Mouse (Mus musculus): ENCODE measurements around the gene Cuedc2. TPM values are rescaled to one million over a fixed set of nuclear protein-coding genes. Genes with fewer than 3 reads are reported as not detected.
A peak's percentile ranks its signal among the peaks of the same experiment; 100 is the strongest.

The Cuedc2 gene
- polyA plus RNA-seq, 1 experiment from 2014 or later: 165 TPM

GRCm38 (mm10) chr19:46306751-46307289 is 31.7 kb downstream of the Cuedc2 start:
- Histone ChIP-seq H3K4me2 (replicated peaks; ENCODE audit: low read depth, low read length) (no peak overlapping the region), H3K27me3 (ENCODE audit: control insufficient read depth, insufficient read depth, low read length) (peaks cover 10% of the 10 kb centered on the region; the same call in 1 of the 2 replicates), H3K27ac (ENCODE audit: low read depth, low read length) (no peak overlapping the region), H3K36me3 (ENCODE audit: control insufficient read depth, insufficient read depth, low read length) (peaks cover 10% of the 10 kb centered on the region), H3K4me1 (ENCODE audit: control insufficient read depth, insufficient read depth, low read length) (peaks cover 14% of the 10 kb centered on the region), H3K4me3 (ENCODE audit: low read length) (no peak overlapping the region), H3K9ac (ENCODE audit: low read depth, low read length) (no peak overlapping the region), H3K9me3 (ENCODE audit: control insufficient read depth, low read length) (no peaks in the 10 kb centered on the region)
- WGBS: 90% methylated on average over 9 of the region's 9 CpGs
- ATAC-seq (ENCODE audit: low FRiP score, low TSS enrichment): no peak

GRCm38 (mm10) chr19:46306268-46306610 is 32.3 kb downstream of the Cuedc2 start:
- H3K9me3 ChIP-seq (ENCODE audit: control insufficient read depth, low read length): no peaks in the 10 kb centered on the region
- no peak for ATAC-seq (ENCODE audit: low FRiP score, low TSS enrichment)
- H3K4me3 ChIP-seq (ENCODE audit: low read length): peak overlapping the region; percentile 73
- peaks cover 10% of the 10 kb centered on the region for H3K36me3 ChIP-seq (ENCODE audit: control insufficient read depth, insufficient read depth, low read length)
- whole genome bisulfite sequencing: 55% methylated on average over 5 of the region's 5 CpGs
- H3K4me2 ChIP-seq (replicated peaks; ENCODE audit: low read depth, low read length): peak overlapping the region; percentile 98
- peaks cover 14% of the 10 kb centered on the region for H3K4me1 ChIP-seq (ENCODE audit: control insufficient read depth, insufficient read depth, low read length)
- H3K27ac ChIP-seq (ENCODE audit: low read depth, low read length): no peak overlapping the region
- H3K9ac ChIP-seq (ENCODE audit: low read depth, low read length): peak overlapping the region; percentile 63; the same call in 1 of the 2 replicates
- H3K27me3 ChIP-seq (ENCODE audit: control insufficient read depth, insufficient read depth, low read length): peaks cover 10% of the 10 kb centered on the region; the same call in 1 of the 2 replicates

DNA sequence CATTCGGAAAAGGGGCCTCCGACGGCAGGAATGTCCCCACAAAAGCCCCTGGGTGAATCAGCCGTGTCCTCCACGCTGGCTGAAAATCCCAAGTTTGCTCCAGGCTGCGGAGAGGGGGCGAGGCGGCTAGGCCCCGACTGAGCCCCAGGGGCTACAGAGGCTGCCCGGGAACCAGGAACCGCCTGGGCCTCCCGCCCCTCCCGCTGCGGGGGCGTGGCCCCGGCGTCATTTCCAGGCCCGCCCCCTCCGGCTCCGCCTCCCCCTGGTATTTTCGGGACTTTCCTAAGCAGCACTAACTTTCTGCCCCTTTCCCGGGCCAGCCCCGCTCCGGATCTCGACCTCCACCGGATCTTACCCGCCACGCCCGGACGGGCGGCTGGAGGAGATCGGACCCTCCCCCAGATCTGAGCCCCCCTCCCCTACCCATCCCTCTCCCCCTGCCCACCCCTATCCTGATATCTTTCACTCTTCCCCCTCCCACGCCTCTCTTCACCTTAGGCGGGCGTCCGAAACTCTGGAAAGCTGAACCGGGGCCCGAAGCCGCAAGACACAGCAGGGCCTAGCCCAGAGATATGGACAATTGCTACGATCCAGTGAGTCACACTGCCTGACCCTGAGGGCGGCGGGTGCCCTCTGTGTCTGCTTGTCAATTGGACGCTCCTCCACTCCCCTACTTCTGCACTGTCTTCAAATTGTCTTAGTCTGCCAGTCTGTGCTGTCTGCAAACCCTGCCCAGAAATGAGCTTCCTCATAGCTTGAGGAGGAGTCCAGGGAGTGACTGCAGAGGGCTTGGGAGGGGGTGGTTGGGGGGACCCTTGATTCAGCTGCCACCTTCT is 32.9 kb downstream of the Cuedc2 start:
- peak overlapping the region; percentile 82 for H3K27ac ChIP-seq (ENCODE audit: low read depth, low read length)
- peak; percentile 64 for ATAC-seq (ENCODE audit: low FRiP score, low TSS enrichment)
- H3K4me3 ChIP-seq (ENCODE audit: low read length): peak overlapping the region; percentile 73
- WGBS: under 1% methylated on average over 42 of the region's 43 CpGs
- H3K9ac ChIP-seq (ENCODE audit: low read depth, low read length): peak overlapping the region; percentile 63
- peaks cover 14% of the 10 kb centered on the region for H3K4me1 ChIP-seq (ENCODE audit: control insufficient read depth, insufficient read depth, low read length)
- peaks cover 10% of the 10 kb centered on the region; the same call in 1 of the 2 replicates for H3K27me3 ChIP-seq (ENCODE audit: control insufficient read depth, insufficient read depth, low read length)
- peaks cover 5% of the 10 kb centered on the region for H3K36me3 ChIP-seq (ENCODE audit: control insufficient read depth, insufficient read depth, low read length)
- no peaks in the 10 kb centered on the region for H3K9me3 ChIP-seq (ENCODE audit: control insufficient read depth, low read length)
- peak overlapping the region; percentile 98 for H3K4me2 ChIP-seq (replicated peaks; ENCODE audit: low read depth, low read length)

DNA sequence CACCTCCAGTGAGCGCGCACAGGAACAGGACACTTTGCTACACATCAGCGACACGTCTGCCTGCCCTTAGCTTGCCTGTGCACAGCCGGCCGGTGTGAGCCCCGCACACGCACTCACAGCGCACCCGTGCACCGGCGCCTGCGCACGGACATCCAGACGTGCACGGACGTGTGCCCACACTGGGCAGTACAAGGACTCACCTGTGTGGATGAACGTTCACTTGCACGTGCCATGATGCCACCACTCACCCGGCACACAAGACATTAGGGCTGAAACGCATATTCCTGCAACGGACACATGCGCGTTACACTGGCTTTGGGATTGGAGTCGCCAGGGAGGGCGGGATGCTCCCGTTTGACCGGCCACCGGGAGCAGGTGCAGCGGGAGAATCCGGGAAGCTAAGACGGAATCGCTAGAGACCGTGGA is 33.6 kb downstream of the Cuedc2 start:
- peak; percentile 37 for ATAC-seq (ENCODE audit: low FRiP score, low TSS enrichment)
- no peaks in the 10 kb centered on the region for H3K9me3 ChIP-seq (ENCODE audit: control insufficient read depth, low read length)
- H3K4me3 ChIP-seq (ENCODE audit: low read length): peak overlapping the region; percentile 73
- H3K4me2 ChIP-seq (replicated peaks; ENCODE audit: low read depth, low read length): peak overlapping the region; percentile 98
- H3K27me3 ChIP-seq (ENCODE audit: control insufficient read depth, insufficient read depth, low read length): peaks cover 10% of the 10 kb centered on the region; the same call in 1 of the 2 replicates
- peaks cover 14% of the 10 kb centered on the region for H3K4me1 ChIP-seq (ENCODE audit: control insufficient read depth, insufficient read depth, low read length)
- WGBS: under 1% methylated on average over 34 of the region's 34 CpGs
- H3K27ac ChIP-seq (ENCODE audit: low read depth, low read length): peak overlapping the region; percentile 82
- H3K36me3 ChIP-seq (ENCODE audit: control insufficient read depth, insufficient read depth, low read length): peaks cover 4% of the 10 kb centered on the region; the same call in 1 of the 2 replicates
- peak overlapping the region; percentile 63 for H3K9ac ChIP-seq (ENCODE audit: low read depth, low read length)

GRCm38 (mm10) chr19:46304216-46304841 is 34.2 kb downstream of the Cuedc2 start, which contains the start of gene Nfkb2:
Nfkb2 (plus strand) TSS chr19:46304320.
- Histone ChIP-seq H3K4me1 (ENCODE audit: control insufficient read depth, insufficient read depth, low read length) (peaks cover 14% of the 10 kb centered on the region), H3K4me2 (replicated peaks; ENCODE audit: low read depth, low read length) (peak within 1 kb of the TSS; percentile 98), H3K36me3 (ENCODE audit: control insufficient read depth, insufficient read depth, low read length) (no peaks in the 10 kb centered on the region; the same call in 1 of the 2 replicates), H3K4me3 (ENCODE audit: low read length) (peak within 1 kb of the TSS; percentile 73), H3K9me3 (ENCODE audit: control insufficient read depth, low read length) (no peaks in the 10 kb centered on the region), H3K27ac (ENCODE audit: low read depth, low read length) (peak within 1 kb of the TSS; percentile 82), H3K27me3 (ENCODE audit: control insufficient read depth, insufficient read depth, low read length) (peaks cover 8% of the 10 kb centered on the region), H3K9ac (ENCODE audit: low read depth, low read length) (peak within 1 kb of the TSS; percentile 63)
- ATAC-seq (ENCODE audit: low FRiP score, low TSS enrichment): peak; percentile 89
- under 1% methylated on average over 39 of the region's 39 CpGs for WGBS

- H3K27ac ChIP-seq (ENCODE audit: low read depth, low read length): no peak overlapping the region
- 57% methylated on average over 18 of the region's 18 CpGs for WGBS
Observed at GRCm38 (mm10) chr19:46303251-46304215, 35.0 kb downstream of the Cuedc2 start.

GRCm38 (mm10) chr19:46302551-46302950 is 36.0 kb downstream of the Cuedc2 start:
- peaks cover 4% of the 10 kb centered on the region; the same call in 1 of the 2 replicates for H3K27me3 ChIP-seq (ENCODE audit: control insufficient read depth, insufficient read depth, low read length)
- no peaks in the 10 kb centered on the region for H3K9me3 ChIP-seq (ENCODE audit: control insufficient read depth, low read length)
- no peak overlapping the region for H3K4me2 ChIP-seq (replicated peaks; ENCODE audit: low read depth, low read length)
- peaks cover 8% of the 10 kb centered on the region; the same call in 1 of the 2 replicates for H3K4me1 ChIP-seq (ENCODE audit: control insufficient read depth, insufficient read depth, low read length)
- no peak overlapping the region for H3K9ac ChIP-seq (ENCODE audit: low read depth, low read length)
- ATAC-seq (ENCODE audit: low FRiP score, low TSS enrichment): no peak
- H3K36me3 ChIP-seq (ENCODE audit: control insufficient read depth, insufficient read depth, low read length): no peaks in the 10 kb centered on the region
- H3K4me3 ChIP-seq (ENCODE audit: low read length): no peak overlapping the region
- no peak overlapping the region for H3K27ac ChIP-seq (ENCODE audit: low read depth, low read length)
- WGBS: 90% methylated on average over 4 of the region's 4 CpGs

More at GRCm38 (mm10) chr19:46303251-46304215, 35.0 kb downstream of the Cuedc2 start:
- Histone ChIP-seq H3K4me1 (ENCODE audit: control insufficient read depth, insufficient read depth, low read length) (peaks cover 9% of the 10 kb centered on the region), H3K27me3 (ENCODE audit: control insufficient read depth, insufficient read depth, low read length) (peaks cover 11% of the 10 kb centered on the region), H3K36me3 (ENCODE audit: control insufficient read depth, insufficient read depth, low read length) (no peaks in the 10 kb centered on the region; the same call in 1 of the 2 replicates), H3K9me3 (ENCODE audit: control insufficient read depth, low read length) (no peaks in the 10 kb centered on the region), H3K4me3 (ENCODE audit: low read length) (peak overlapping the region; percentile 73), H3K9ac (ENCODE audit: low read depth, low read length) (0 out of 2 replicates have a peak overlapping the region, but pooled peaks have one; percentile 63), H3K4me2 (replicated peaks; ENCODE audit: low read depth, low read length) (peak overlapping the region; percentile 98)
- ATAC-seq (ENCODE audit: low FRiP score, low TSS enrichment): no peak

Data from kidney, embryonic 14.5 days (tissue).